Mouse (Mus musculus): Measurements from ENCODE around the gene 9230112D13Rik.

DNA sequence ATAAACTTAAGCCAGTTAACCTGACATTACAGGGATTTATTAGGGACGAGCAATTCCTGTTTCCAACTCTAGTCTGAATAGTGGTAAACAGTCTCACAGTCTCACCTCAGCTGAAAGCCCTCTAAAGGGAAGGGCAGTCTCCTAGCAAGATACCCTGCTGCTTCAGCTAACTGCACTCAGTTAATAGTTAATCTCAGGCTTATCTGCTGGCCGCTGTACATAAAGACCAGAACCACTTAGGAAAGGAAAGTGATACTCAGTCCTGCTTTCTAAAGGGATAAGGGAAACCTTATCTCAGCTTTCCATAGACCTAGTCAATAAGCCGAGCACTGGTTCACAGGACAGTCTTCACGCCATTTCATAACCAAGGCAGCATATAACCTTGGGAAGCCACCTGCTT, 13.3 kb upstream of the 9230112D13Rik start:
- no peak for TF ChIP-seq POU5F1 (IDR thresholded peaks at IDR 0.05; ENCODE audit: borderline replicate concordance, low read length)
- TF ChIP-seq CTCF (conservative IDR thresholded peaks at IDR 0.05; ENCODE audit: low read length) = no peak
